Mouse (Mus musculus) E14TG2a.4 (cell line): Measurements from ENCODE around the gene Tial1.
A peak's percentile ranks its signal among the peaks of the same experiment; 100 is the strongest.

ENCODE experiments used
- H3K27me3 ChIP-seq: 2 replicates; pipeline ENCODE4 v1.6.1; 2014; ENCODE audit warnings: low read length, control low read depth; ENCODE audit not compliant: insufficient read depth
- H3K36me3 ChIP-seq: 2 replicates; pipeline ENCODE4 v1.6.1; 2014; ENCODE audit warnings: low read length, control low read depth; ENCODE audit not compliant: insufficient read depth
- H3K4me1 ChIP-seq: replicated peaks from 2 replicates; pipeline ENCODE4 v1.6.1; 2014; ENCODE audit warnings: low read depth, low read length, control low read depth
- H3K4me3 ChIP-seq: replicated peaks from 2 replicates; pipeline ENCODE4 v1.5.1; 2014; ENCODE audit warnings: mild to moderate bottlenecking, low read length
- H3K9me3 ChIP-seq: 2 replicates; pipeline ENCODE4 v1.6.1; 2014; ENCODE audit warnings: low read length, control low read depth
- CTCF ChIP-seq: conservative IDR thresholded peaks from 2 replicates; pipeline ENCODE4 v1.5.1; 2014; ENCODE audit warnings: low read length
- NANOG ChIP-seq: IDR thresholded peaks from 2 replicates; pipeline ENCODE4 v1.6.1; 2014; ENCODE audit warnings: borderline replicate concordance, low read length, mixed read lengths
- POU5F1 ChIP-seq: IDR thresholded peaks from 2 replicates; pipeline ENCODE4 v1.6.1; 2014; ENCODE audit warnings: low read length, borderline replicate concordance

The Tial1 gene

GRCm38 (mm10) chr7:128410708-128411413, 50.7 kb downstream of the Tial1 start:
- H3K36me3 ChIP-seq = no peaks in the 10 kb centered on the region
- no peaks in the 10 kb centered on the region for H3K9me3 ChIP-seq
- no peak overlapping the region for H3K4me3 ChIP-seq
- TF ChIP-seq CTCF = no peak
- no peak for TF ChIP-seq POU5F1
- TF ChIP-seq NANOG = no peak
- H3K4me1 ChIP-seq = peaks cover 9% of the 10 kb centered on the region
- H3K27me3 ChIP-seq = peaks cover 27% of the 10 kb centered on the region

- H3K36me3 ChIP-seq = no peaks in the 10 kb centered on the region
- peak; percentile 40 for TF ChIP-seq CTCF
- TF ChIP-seq NANOG = no peak
- TF ChIP-seq POU5F1 = no peak
- peaks cover 9% of the 10 kb centered on the region for H3K4me1 ChIP-seq
- H3K27me3 ChIP-seq = peaks cover under 1% of the 10 kb centered on the region
- no peak overlapping the region for H3K4me3 ChIP-seq
- H3K9me3 ChIP-seq = no peaks in the 10 kb centered on the region
Observed at GRCm38 (mm10) chr7:128408265-128408664, 53.3 kb downstream of the Tial1 start.

- H3K9me3 ChIP-seq = peaks cover 7% of the 10 kb centered on the region
- TF ChIP-seq NANOG = no peak
- TF ChIP-seq POU5F1 = no peak
- TF ChIP-seq CTCF = no peak
- no peaks in the 10 kb centered on the region for H3K36me3 ChIP-seq
- H3K27me3 ChIP-seq = peaks cover 2% of the 10 kb centered on the region; the same call in 1 of the 2 replicates
- H3K4me1 ChIP-seq = no peaks in the 10 kb centered on the region; the same call in 1 of the 2 replicates
- H3K4me3 ChIP-seq = no peak overlapping the region
Observed at GRCm38 (mm10) chr7:128403988-128404387, 57.5 kb downstream of the Tial1 start.

DNA sequence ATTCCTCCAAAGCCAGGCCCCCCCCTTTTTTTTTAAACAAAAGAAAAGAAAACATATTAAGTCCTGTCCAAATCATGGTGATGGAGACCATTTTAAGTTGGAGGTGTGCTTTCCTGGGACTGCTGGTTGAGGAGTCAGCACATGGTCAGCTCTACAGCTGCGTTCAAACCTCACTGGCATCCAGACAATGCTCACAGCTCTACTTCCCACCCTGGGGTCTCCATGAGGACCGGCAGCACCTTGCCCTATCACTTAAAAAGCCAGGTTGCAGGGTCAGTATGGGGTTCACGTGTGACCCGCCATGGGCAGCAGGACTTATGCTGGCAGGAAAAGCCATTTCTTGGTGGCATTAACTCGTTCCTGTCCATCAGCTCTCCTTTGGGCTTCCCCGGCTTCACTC, 57.9 kb downstream of the Tial1 start:
- H3K9me3 ChIP-seq = peaks cover 7% of the 10 kb centered on the region
- H3K36me3 ChIP-seq = no peaks in the 10 kb centered on the region
- TF ChIP-seq CTCF (no peak), NANOG (no peak), POU5F1 (no peak)
- H3K4me3 ChIP-seq = no peak overlapping the region
- H3K27me3 ChIP-seq = peaks cover 2% of the 10 kb centered on the region; the same call in 1 of the 2 replicates
- H3K4me1 ChIP-seq = no peaks in the 10 kb centered on the region; the same call in 1 of the 2 replicates

GRCm38 (mm10) chr7:128403128-128403527, 58.4 kb downstream of the Tial1 start:
- TF ChIP-seq NANOG = no peak
- TF ChIP-seq POU5F1 = no peak
- Histone ChIP-seq H3K4me1 (no peaks in the 10 kb centered on the region; the same call in 1 of the 2 replicates), H3K36me3 (no peaks in the 10 kb centered on the region), H3K27me3 (peaks cover 2% of the 10 kb centered on the region; the same call in 1 of the 2 replicates), H3K4me3 (no peak overlapping the region), H3K9me3 (peaks cover 7% of the 10 kb centered on the region)

DNA sequence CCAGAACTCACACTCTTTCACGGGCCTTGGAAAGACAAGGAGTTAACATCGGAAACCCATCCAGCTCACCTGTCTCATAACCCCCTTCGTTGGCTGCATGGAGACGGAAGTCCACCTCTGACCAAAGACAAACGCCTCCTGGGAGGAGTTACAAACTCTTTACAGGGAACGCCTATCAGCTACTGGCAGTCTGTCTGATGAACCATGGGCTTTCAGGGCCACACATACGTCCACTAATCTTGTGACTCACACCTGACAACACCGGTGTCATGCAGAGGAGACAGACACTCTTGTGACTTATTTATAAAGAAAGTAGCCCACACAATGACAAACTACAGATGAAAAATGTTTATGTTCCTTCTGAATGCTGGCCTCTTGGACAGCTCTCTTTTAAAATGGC, 58.9 kb downstream of the Tial1 start:
- no peaks in the 10 kb centered on the region; the same call in 1 of the 2 replicates for H3K4me1 ChIP-seq
- peaks cover 7% of the 10 kb centered on the region for H3K9me3 ChIP-seq
- TF ChIP-seq CTCF (no peak), POU5F1 (no peak), NANOG (no peak)
- no peak overlapping the region for H3K4me3 ChIP-seq
- H3K36me3 ChIP-seq = no peaks in the 10 kb centered on the region
- peaks cover 2% of the 10 kb centered on the region; the same call in 1 of the 2 replicates for H3K27me3 ChIP-seq

GRCm38 (mm10) chr7:128398664-128399063, 62.9 kb downstream of the Tial1 start:
- Histone ChIP-seq H3K36me3 (no peaks in the 10 kb centered on the region), H3K27me3 (peaks cover 2% of the 10 kb centered on the region; the same call in 1 of the 2 replicates), H3K4me1 (peaks cover 4% of the 10 kb centered on the region), H3K4me3 (no peak overlapping the region), H3K9me3 (peaks cover 7% of the 10 kb centered on the region)
- no peak for TF ChIP-seq POU5F1
- no peak for TF ChIP-seq CTCF
- no peak for TF ChIP-seq NANOG

GRCm38 (mm10) chr7:128397066-128397465, 64.5 kb downstream of the Tial1 start:
- TF ChIP-seq NANOG (no peak), CTCF (no peak), POU5F1 (no peak)
- no peaks in the 10 kb centered on the region for H3K36me3 ChIP-seq
- peaks cover 7% of the 10 kb centered on the region for H3K9me3 ChIP-seq
- H3K4me1 ChIP-seq = peaks cover 20% of the 10 kb centered on the region
- no peak overlapping the region for H3K4me3 ChIP-seq
- H3K27me3 ChIP-seq = peaks cover 2% of the 10 kb centered on the region; the same call in 1 of the 2 replicates

DNA sequence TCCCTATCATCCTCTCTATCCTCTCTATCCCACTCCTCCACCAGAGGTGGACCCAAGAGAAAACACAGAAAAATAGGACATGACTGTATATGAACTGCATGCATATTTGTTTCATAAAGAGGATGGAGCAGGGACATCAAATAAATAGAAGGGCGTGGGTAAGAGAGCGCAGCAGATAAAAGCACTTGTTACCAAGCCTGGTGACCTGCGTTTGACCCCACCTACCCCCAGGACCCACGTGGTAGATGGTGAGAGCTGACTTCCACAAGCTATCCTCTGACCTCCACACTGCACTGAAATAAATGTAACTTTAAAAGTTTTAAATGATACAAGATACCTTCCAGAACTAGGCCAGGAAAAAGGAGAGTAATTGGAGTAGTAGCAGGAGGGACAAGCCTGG, 67.8 kb downstream of the Tial1 start:
- no peaks in the 10 kb centered on the region for H3K27me3 ChIP-seq
- TF ChIP-seq POU5F1 = no peak
- no peak overlapping the region for H3K4me3 ChIP-seq
- peaks cover 24% of the 10 kb centered on the region for H3K4me1 ChIP-seq
- no peaks in the 10 kb centered on the region for H3K9me3 ChIP-seq
- no peaks in the 10 kb centered on the region for H3K36me3 ChIP-seq
